Mouse (Mus musculus) hindbrain, embryonic 10.5 days (tissue): ENCODE measurements at regions not wholly inside any gene's neighbourhood (a gene's known extent, or its start where the extent isn't known, plus 50 kb on each side); places are given as distances from the start of the nearest gene placed in this dataset.

Experiments
- DNase-seq: peaks from one replicate; pipeline ENCODE4 v3.0.0-alpha.2; 2017; ENCODE audit warnings: low spot score
- H3K27ac ChIP-seq: fragments of 300-500 bp; sonication (generic); 2 replicates; pipeline ENCODE4 v1.5.1; 2016; ENCODE audit warnings: mild to moderate bottlenecking, moderate library complexity
- H3K27me3 ChIP-seq: fragments of 300-500 bp; sonication (generic); 2 replicates; pipeline ENCODE4 v1.6.1; 2016; ENCODE audit warnings: mild to moderate bottlenecking; ENCODE audit not compliant: poor library complexity, insufficient read depth, severe bottlenecking
- H3K36me3 ChIP-seq: fragments of 300-500 bp; sonication (generic); 2 replicates; pipeline ENCODE4 v1.6.1; 2016; ENCODE audit warnings: mild to moderate bottlenecking, moderate library complexity
- H3K4me1 ChIP-seq: fragments of 300-500 bp; sonication (generic); replicated peaks from 2 replicates; pipeline ENCODE4 v1.6.1; 2016; ENCODE audit warnings: mild to moderate bottlenecking
- H3K4me3 ChIP-seq: fragments of 300-500 bp; sonication (generic); 2 replicates; pipeline ENCODE4 v1.5.1; 2016; ENCODE audit warnings: mild to moderate bottlenecking, moderate library complexity
- H3K9me3 ChIP-seq: fragments of 300-500 bp; sonication (generic); 2 replicates; pipeline ENCODE4 v1.6.1; 2016; ENCODE audit warnings: mild to moderate bottlenecking, moderate library complexity
- WGBS: fragments of 180-500 bp; shearing (Covaris S2); methylation state at CpG from one replicate; pipeline ENCODE4 v1.1.7; 2016; 5-methylcytosine and 5-hydroxymethylcytosine counted together

DNA sequence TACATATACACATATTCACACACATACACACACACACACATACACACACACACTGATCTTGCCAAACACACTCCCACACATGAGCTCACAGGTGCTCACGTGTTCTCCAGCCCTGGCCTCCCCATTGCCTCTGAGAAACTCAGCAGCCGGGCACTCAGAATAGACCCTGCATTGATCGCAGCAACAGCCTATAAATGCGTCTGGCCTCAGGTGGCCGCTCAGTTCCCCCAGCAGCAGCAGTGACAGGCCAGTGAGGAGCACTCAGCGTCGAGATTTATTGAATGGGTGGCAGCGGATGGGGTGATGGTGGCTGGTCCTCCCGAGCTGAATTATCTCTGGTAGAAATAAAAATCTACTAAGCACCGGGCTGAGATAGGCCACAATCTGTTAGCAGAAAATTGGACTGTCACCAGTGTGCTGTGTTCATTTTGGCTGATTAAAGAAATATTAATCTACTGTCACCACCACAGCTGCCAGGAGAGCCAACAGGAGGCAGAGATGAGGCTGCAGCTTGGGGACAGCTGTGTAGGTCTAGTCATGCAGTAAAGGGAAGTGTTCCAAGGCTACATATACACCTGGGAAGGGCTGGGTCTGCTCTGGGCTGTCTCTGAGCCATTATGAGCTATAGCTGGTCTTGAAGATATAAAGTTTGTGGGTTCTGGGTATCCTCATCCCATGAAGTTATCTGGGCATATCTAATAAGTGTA, 80.4 kb upstream of the Ttc34 start:
- no peak overlapping the region for H3K27ac ChIP-seq
- H3K4me3 ChIP-seq: no peak overlapping the region
- H3K27me3 ChIP-seq: peaks cover 3% of the 10 kb centered on the region
- peaks cover 5% of the 10 kb centered on the region for H3K4me1 ChIP-seq
- no peaks in the 10 kb centered on the region for H3K9me3 ChIP-seq
- WGBS: 79% methylated on average over 10 of the region's 10 CpGs
- no peaks in the 10 kb centered on the region for H3K36me3 ChIP-seq
- no peak for DNase-seq

DNA sequence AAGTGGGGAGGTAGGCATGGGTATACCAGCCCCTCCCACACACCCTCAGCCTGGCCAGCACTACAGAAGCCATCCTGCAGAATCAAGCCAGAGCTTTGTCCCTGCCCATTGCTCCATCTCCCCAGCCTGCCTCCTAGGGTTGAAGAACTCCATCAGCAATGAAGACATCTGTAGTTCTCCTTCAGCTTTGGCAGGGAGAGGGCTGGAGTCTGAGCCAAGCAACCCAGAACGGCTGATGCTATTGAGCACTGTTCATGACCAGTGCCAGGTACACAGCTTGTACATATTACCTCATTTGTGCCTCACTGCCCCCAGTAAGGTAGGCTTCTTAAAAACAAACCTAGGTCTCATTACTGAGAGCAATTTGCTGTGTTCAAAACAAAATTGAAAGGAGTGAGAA, 77.4 kb upstream of the Ttc34 start:
- H3K4me1 ChIP-seq: peaks cover 7% of the 10 kb centered on the region; the same call in 1 of the 2 replicates
- WGBS: 85% methylated on average over 1 of the region's 1 CpGs
- H3K9me3 ChIP-seq: no peaks in the 10 kb centered on the region
- H3K27me3 ChIP-seq: peaks cover 1% of the 10 kb centered on the region; the same call in 1 of the 2 replicates
- H3K36me3 ChIP-seq: no peaks in the 10 kb centered on the region
- DNase-seq: no peak
- no peak overlapping the region for H3K27ac ChIP-seq
- H3K4me3 ChIP-seq: no peak overlapping the region

DNA sequence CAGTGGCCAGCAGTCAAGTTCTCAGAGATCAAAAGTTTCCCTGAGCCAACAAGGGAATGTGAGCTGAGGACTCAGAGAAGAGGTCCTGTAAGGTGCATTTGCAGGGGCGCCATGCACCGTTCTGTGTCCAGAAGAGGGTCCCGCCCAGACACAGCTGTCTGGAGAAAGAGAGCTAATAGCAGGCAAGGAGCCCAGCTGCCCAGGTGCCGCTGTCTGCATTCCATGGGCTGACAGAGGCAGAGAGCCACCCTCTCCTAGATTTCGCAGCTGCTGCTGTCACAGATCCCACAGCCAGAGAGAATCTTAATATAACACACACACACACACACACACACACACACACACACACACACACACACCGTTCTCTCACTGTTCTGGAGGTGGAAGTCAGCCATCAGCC, 73.0 kb upstream of the Ttc34 start:
- Histone ChIP-seq H3K9me3 (no peaks in the 10 kb centered on the region), H3K4me1 (peaks cover 7% of the 10 kb centered on the region; the same call in 1 of the 2 replicates), H3K27me3 (peaks cover 12% of the 10 kb centered on the region; the same call in 1 of the 2 replicates), H3K4me3 (no peak overlapping the region), H3K27ac (no peak overlapping the region), H3K36me3 (no peaks in the 10 kb centered on the region)
- DNase-seq: no peak
- 80% methylated on average over 6 of the region's 6 CpGs for WGBS

DNA sequence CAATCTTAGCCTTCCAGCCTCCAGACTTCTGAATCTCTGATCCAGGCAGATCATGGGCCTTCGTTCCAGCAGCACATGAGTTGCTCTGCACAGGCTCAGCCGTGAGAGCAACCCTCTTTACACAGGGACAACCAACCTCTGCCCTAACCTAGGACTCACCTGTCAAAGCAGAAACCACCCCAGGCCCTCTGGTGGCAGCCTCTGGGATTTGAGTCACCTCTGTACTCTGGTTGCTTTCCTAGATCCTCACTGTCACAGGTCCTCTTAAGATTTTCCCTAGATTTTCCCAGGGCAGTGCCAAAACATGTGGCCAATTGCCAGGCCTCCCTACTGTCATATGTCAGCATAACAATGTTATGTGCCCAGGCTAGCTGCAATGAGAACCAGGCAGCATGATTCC, 71.1 kb upstream of the Ttc34 start:
- Histone ChIP-seq H3K9me3 (no peaks in the 10 kb centered on the region), H3K4me1 (peaks cover 10% of the 10 kb centered on the region; the same call in 1 of the 2 replicates), H3K36me3 (no peaks in the 10 kb centered on the region), H3K27me3 (peaks cover 12% of the 10 kb centered on the region; the same call in 1 of the 2 replicates), H3K27ac (no peak overlapping the region), H3K4me3 (no peak overlapping the region)
- no peak for DNase-seq
- 60% methylated on average over 2 of the region's 2 CpGs for WGBS

DNA sequence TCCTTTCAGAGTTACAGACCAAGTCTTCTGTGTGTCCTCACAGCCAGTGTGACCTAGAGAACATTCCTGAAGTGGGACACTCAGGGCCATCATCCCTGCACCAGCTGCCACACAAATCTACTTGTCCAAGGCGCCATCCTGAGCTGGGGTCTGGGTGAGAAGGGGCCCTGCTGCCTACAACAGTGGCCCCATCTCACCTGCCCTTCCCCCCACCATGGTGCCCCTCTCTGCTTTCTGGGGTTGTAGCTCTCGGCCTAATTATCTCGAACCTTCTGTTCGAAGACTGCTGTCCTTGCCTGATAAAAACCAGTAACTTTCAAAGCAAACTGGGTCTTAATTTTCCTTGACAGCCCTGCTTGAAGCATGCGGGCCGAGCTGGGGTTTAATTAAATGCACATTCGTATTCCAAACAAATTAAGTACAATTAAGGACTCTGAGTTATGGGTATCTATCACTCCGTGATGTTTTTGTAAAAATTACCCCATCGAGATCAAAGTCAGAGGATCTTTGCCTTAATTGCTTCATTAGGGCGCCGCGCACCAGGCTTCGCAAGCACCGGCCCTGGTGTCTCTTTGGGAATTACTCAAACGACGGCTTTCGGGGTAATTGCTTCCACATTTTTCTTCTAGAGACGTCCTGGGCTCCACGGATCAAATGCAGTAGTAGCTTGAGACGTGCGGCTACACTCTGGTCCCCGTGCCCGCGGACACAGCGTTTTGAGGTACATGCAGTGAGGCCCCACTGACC, 65.8 kb upstream of the Ttc34 start:
- 71% methylated on average over 25 of the region's 25 CpGs for WGBS
- H3K36me3 ChIP-seq: no peaks in the 10 kb centered on the region
- peaks cover 35% of the 10 kb centered on the region for H3K4me1 ChIP-seq
- no peak for DNase-seq
- no peaks in the 10 kb centered on the region for H3K9me3 ChIP-seq
- no peak overlapping the region for H3K4me3 ChIP-seq
- H3K27me3 ChIP-seq: peaks cover 3% of the 10 kb centered on the region
- no peak overlapping the region; the same call in 1 of the 2 replicates for H3K27ac ChIP-seq

DNA sequence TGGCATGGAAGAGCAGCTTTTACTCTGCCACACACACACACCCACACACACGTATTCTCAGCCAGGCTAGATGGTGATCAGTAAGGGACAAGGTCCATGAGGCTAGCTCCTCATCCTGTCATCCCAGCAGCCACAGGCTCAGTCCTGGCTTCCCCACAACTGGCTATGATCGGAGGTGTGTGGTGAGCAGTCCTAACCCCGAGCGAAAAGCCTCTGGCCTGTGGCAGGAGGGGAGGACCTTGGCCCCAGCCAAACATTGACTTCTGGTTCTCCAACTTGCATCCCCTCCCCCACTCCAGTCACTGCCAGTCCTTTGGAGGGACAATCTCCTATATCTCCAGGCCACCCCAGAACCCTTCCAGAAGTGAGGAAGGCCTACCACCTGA, 65.2 kb upstream of the Ttc34 start:
- peaks cover 3% of the 10 kb centered on the region for H3K27me3 ChIP-seq
- 82% methylated on average over 4 of the region's 4 CpGs for WGBS
- H3K9me3 ChIP-seq: no peaks in the 10 kb centered on the region
- no peaks in the 10 kb centered on the region for H3K36me3 ChIP-seq
- DNase-seq: no peak
- no peak overlapping the region for H3K4me3 ChIP-seq
- H3K27ac ChIP-seq: no peak overlapping the region
- H3K4me1 ChIP-seq: peaks cover 35% of the 10 kb centered on the region

DNA sequence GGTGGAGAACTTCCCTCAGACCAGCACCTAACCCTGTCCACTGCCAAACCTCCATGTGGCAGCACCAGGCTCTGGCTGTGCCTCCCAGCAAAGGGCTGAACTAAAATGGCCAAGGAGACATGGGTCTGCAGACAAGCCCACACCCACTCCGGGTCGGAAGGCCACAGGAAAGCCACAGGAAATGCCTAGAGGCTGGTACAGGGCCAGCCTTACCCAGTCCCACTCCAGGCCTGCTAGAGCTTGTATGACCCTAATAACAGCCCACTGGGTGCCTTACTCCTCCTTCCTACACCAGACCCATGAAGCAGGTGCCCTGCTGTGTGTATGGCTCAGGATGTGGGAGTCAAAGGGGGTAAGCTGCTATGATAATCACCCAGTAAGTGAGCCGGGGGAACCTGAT, 63.4 kb upstream of the Ttc34 start:
- H3K9me3 ChIP-seq: no peaks in the 10 kb centered on the region
- peaks cover 35% of the 10 kb centered on the region for H3K4me1 ChIP-seq
- H3K36me3 ChIP-seq: no peaks in the 10 kb centered on the region
- WGBS: 85% methylated on average over 3 of the region's 3 CpGs
- DNase-seq: no peak
- H3K4me3 ChIP-seq: no peak overlapping the region
- H3K27me3 ChIP-seq: no peaks in the 10 kb centered on the region; the same call in none of the 2 replicates
- H3K27ac ChIP-seq: no peak overlapping the region

DNA sequence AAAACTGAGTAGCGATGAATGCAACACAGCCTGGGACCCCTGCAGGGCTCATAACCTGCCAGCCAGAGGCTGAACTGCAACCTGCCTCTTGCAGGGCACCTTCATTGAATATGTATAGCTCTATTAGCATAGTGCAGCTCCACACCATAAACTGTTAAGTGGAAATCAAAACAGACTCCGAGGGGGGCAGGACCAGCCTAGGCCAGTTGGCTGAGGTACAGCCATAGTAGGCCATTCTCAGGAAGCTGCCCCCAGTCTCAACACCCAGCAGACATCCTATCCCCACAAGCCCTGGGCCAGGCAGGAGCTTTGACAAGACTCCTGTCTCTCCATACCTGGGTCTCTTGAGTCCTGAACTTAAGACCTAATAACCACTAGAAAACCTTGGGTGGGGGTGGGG, 62.9 kb upstream of the Ttc34 start:
- WGBS: 59% methylated on average over 2 of the region's 2 CpGs

DNA sequence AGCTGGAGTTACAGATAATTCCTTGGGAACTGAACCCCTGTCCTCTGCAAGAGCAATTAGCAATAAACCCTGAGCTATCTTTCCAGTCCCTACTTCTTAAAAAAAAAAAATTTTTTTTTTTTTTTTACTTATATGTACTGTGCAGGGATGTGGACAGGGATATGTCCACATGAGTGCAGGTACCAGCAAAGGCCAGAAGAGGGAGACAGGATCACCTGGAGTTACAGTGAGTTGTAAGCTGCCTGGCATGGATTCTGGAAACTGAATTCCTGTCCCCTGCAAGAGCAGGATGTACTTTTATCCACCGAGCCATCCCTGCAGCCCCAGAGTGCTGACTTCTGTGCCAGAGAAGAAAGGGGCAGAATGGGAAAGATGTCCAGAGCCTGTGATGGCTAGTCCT, 58.4 kb upstream of the Ttc34 start:
- Histone ChIP-seq H3K4me3 (no peak overlapping the region), H3K36me3 (no peaks in the 10 kb centered on the region), H3K27ac (no peak overlapping the region), H3K4me1 (peaks cover 27% of the 10 kb centered on the region), H3K9me3 (no peaks in the 10 kb centered on the region), H3K27me3 (peaks cover 5% of the 10 kb centered on the region; the same call in 1 of the 2 replicates)
- 87% methylated on average over 1 of the region's 1 CpGs for WGBS
- no peak for DNase-seq

More for the DNA sequence above, 62.9 kb upstream of the Ttc34 start:
- no peak for DNase-seq
- H3K4me3 ChIP-seq: no peak overlapping the region
- no peaks in the 10 kb centered on the region for H3K36me3 ChIP-seq
- H3K27me3 ChIP-seq: no peaks in the 10 kb centered on the region; the same call in 1 of the 2 replicates
- H3K27ac ChIP-seq: no peak overlapping the region
- H3K9me3 ChIP-seq: no peaks in the 10 kb centered on the region
- peaks cover 35% of the 10 kb centered on the region for H3K4me1 ChIP-seq

DNA sequence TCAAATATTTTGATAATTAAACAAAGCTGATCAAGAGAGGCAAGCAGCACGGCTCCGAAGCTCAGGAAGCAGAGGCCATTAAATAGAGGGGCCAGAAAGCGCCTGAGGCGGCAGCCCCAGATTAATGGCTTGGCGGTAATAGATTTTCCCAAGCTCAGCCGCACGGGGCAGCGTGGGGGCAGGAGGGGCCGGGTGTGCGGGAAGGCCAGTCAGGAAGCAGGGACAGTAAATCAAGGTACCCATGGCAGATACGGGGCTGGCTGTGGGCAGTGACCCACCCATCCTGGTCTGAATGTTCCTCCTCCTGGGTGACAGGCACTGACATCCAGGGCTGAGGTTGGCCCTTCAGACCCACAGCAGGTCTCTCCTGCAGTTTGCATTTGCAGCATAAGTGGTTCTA, 55.9 kb upstream of the Ttc34 start:
- WGBS: 61% methylated on average over 11 of the region's 11 CpGs
- no peak for DNase-seq
- peaks cover 12% of the 10 kb centered on the region; the same call in 1 of the 2 replicates for H3K27me3 ChIP-seq
- no peaks in the 10 kb centered on the region for H3K36me3 ChIP-seq
- H3K27ac ChIP-seq: no peak overlapping the region; the same call in 1 of the 2 replicates
- peaks cover 32% of the 10 kb centered on the region for H3K4me1 ChIP-seq
- no peak overlapping the region for H3K4me3 ChIP-seq
- H3K9me3 ChIP-seq: no peaks in the 10 kb centered on the region

DNA sequence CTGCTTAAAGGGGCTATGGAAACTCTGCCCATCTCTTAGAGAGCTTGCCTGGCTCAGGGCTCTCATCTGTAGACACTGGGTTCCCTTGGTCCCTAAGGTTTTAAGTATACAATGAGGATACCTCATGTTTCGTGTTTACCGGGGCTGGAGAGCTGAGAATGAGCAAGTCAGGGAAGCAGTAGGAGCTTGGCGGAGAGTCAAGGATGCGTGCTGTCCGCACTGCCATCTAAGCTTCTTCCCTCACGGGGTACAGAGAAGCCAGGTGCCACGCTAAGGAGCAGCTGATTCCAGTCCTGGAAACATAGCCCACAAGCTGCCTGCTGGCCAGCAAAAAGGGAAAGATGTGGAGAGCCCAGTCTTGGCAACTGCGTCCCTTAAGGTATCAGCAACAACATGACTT, 55.0 kb upstream of the Ttc34 start:
- no peak for DNase-seq
- Histone ChIP-seq H3K27ac (peak overlapping the region; percentile 6; the same call in 1 of the 2 replicates), H3K9me3 (no peaks in the 10 kb centered on the region), H3K36me3 (no peaks in the 10 kb centered on the region), H3K27me3 (peaks cover 12% of the 10 kb centered on the region; the same call in 1 of the 2 replicates), H3K4me3 (no peak overlapping the region), H3K4me1 (peaks cover 38% of the 10 kb centered on the region)
- WGBS: 93% methylated on average over 8 of the region's 8 CpGs

DNA sequence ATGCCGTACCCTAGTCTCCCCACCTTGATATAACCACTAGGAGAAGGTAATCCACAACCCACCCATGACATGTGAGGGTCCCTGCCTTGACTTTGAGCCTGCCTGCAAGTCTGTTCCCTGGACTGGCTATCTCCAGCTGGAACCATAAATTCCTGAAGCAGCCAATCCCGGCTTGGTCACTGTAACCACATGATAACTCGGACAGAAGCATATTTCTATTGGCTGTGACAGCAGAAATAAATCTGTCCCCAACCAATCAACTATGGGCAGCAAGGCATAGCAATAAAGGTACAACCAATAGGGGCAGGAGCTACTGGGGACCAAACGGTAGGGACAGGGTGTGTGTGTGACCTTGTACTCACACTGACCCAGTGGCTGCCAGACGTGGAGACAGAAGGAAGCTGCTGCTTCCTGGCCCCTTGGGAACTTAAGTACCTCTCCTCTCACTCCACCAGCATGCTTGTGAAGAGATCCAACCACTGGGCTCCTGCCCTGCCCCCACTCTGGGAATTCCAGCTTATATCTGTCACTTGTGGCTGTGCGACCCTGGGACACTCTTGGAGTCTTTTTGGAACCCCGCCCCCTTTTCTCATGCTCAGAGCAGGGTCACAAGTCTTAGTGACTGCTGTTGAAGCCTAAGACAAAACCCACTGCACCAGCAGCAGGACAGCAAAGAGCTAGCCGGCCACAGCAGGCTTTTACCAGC, 51.8 kb upstream of the Ttc34 start:
- H3K9me3 ChIP-seq: no peaks in the 10 kb centered on the region
- peak overlapping the region; percentile 42; the same call in 1 of the 2 replicates for H3K27ac ChIP-seq
- H3K27me3 ChIP-seq: peaks cover 14% of the 10 kb centered on the region
- H3K4me3 ChIP-seq: no peak overlapping the region
- no peak for DNase-seq
- 59% methylated on average over 8 of the region's 8 CpGs for WGBS
- H3K4me1 ChIP-seq: peaks cover 29% of the 10 kb centered on the region
- no peaks in the 10 kb centered on the region for H3K36me3 ChIP-seq

DNA sequence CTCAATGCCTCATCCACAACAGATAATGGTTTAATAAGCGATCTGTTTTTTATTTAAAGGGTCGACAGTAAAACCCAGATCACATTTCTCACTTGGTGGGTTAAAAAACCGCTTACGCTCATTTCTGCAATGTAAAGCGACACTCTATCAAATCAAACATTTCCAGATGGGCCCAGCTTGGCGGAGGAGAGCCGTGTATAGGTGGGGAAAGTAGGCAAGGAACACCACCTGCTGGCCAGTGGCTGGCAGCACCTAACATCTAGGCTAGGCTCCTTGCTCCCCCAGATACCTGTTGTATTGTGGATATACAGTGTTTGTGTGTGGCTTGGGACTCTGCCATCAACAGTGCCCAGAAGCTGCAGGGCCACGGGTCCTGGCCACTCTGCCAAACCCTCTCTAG, 50.1 kb upstream of the Ttc34 start:
- H3K36me3 ChIP-seq: no peaks in the 10 kb centered on the region
- H3K27ac ChIP-seq: no peak overlapping the region
- peaks cover 14% of the 10 kb centered on the region for H3K27me3 ChIP-seq
- H3K9me3 ChIP-seq: no peaks in the 10 kb centered on the region
- no peak overlapping the region for H3K4me3 ChIP-seq
- 67% methylated on average over 8 of the region's 8 CpGs for WGBS
- DNase-seq: no peak
- H3K4me1 ChIP-seq: peaks cover 32% of the 10 kb centered on the region
